ENCODE assay signal across 8 mouse cellular contexts in the genomic region with DNA sequence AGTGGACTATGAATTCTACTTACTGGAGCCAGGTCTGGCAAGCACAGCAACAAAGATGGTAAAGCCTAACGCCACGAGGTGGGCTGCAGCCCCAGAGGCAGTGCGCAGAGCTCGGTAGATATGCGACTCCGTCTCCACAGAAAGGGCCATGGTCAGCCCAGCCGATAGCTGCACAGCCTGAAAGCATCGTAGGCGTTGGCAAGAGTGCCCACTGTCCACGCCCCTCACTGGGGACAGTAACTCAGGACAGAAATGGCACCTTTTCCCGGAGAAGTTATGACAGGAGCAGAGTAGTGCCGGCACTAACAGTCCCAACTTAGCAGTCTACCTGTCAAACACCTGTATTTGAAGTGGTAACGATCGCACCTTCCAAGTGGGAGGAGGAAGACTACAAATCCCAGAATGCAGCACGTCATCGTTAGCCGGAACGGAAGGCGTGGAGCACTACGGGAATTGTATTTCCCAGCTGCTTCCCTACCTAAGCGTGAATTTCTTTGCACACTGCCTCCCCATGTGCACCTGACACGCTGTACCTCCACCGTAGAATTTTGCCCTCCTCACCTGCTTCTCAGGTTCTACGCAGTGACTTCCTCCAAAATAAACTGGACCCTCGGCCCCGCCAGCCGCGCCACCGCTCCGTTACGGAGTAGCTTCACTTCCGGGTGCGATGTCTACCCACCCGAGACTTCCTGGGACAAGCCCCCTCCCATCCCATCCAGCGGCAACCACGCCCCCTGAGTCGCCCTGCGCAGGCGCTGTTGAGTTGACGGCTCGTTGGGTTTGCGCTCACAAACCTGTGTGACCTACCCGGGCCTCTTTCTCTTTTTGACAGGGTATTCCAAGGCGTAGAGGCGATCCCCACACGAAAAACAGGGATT. TPM values are rescaled to one million over a fixed set of nuclear protein-coding genes. Genes with fewer than 3 reads are reported as not detected.
A peak's percentile ranks its signal among the peaks of the same experiment; 100 is the strongest.
DNase-seq lines count a peak whose midpoint lies in the region; ATAC-seq and TF ChIP-seq lines count a peak whose summit lies in the region.

A gene (minus strand): TSS at position 720 of the 878 bp plus-strand sequence.
A gene (plus strand): TSS at position 753 of the 878 bp plus-strand sequence.

- WGBS in forebrain, embryonic 12.5 days = 1% methylated on average over 46 of the region's 46 CpGs
- WGBS in heart, postnatal 0 days = under 1% methylated on average over 46 of the region's 46 CpGs
- under 1% methylated on average over 46 of the region's 46 CpGs for WGBS in large intestine, adult 2 months
- under 1% methylated on average over 46 of the region's 46 CpGs for WGBS in liver, postnatal 0 days (ENCODE audit: insufficient replicate concordance)
- 1% methylated on average over 46 of the region's 46 CpGs for WGBS in neural tube, embryonic 14.5 days

- H3K4me2 ChIP-seq in forebrain, embryonic 12.5 days = peak within 1 kb of the TSS; percentile 94
- H3K4me2 ChIP-seq in heart, postnatal 0 days (ENCODE audit: low read depth, low read length) = peak within 1 kb of the TSS; percentile 91
- H3K4me2 ChIP-seq in liver, postnatal 0 days (ENCODE audit: low read depth, low read length) = peak within 1 kb of the TSS; percentile 96
- peak within 1 kb of the TSS; percentile 85 for H3K4me2 ChIP-seq in neural tube, embryonic 14.5 days (ENCODE audit: low read depth, low read length)

- no peak for TF ChIP-seq EP300 in heart, postnatal 0 days (IDR thresholded peaks at IDR 0.05; ENCODE audit: low read depth)
- no peak for TF ChIP-seq EP300 in liver, postnatal 0 days (IDR thresholded peaks at IDR 0.05; ENCODE audit: low read depth)

- H3K36me3 ChIP-seq in E14TG2a.4 (ENCODE audit: insufficient read depth, low read length) = peaks cover 58% of the 10 kb centered on the region
- peaks cover 49% of the 10 kb centered on the region for H3K36me3 ChIP-seq in forebrain, embryonic 12.5 days (replicated peaks)
- H3K36me3 ChIP-seq in heart, postnatal 0 days (replicated peaks; ENCODE audit: control insufficient read depth, insufficient read depth, low read length) = peaks cover 44% of the 10 kb centered on the region
- peaks cover 30% of the 10 kb centered on the region for H3K36me3 ChIP-seq in liver, postnatal 0 days (replicated peaks; ENCODE audit: insufficient read depth, low read length)
- peaks cover 33% of the 10 kb centered on the region for H3K36me3 ChIP-seq in neural tube, embryonic 14.5 days (ENCODE audit: control insufficient read depth, insufficient read depth, low read length)

- peak within 1 kb of the TSS; percentile 74 for H3K9ac ChIP-seq in forebrain, embryonic 12.5 days
- H3K9ac ChIP-seq in heart, postnatal 0 days (replicated peaks; ENCODE audit: low read depth, low read length) = peak within 1 kb of the TSS; percentile 56
- H3K9ac ChIP-seq in liver, postnatal 0 days (replicated peaks) = peak within 1 kb of the TSS; percentile 64
- peak within 1 kb of the TSS; percentile 54 for H3K9ac ChIP-seq in neural tube, embryonic 14.5 days (replicated peaks; ENCODE audit: low read depth, low read length)

- H3K27ac ChIP-seq in forebrain, embryonic 12.5 days = peak within 1 kb of the TSS; percentile 31; the same call in 1 of the 2 replicates
- H3K27ac ChIP-seq in heart, postnatal 0 days (ENCODE audit: low read depth) = peak within 1 kb of the TSS; percentile 26
- peak within 1 kb of the TSS; percentile 68 for H3K27ac ChIP-seq in liver, postnatal 0 days (ENCODE audit: low read depth)
- H3K27ac ChIP-seq in neural tube, embryonic 14.5 days (ENCODE audit: low read depth, low read length) = 0 out of 2 replicates have a peak within 1 kb of the TSS, but pooled peaks have one; percentile 44

- peak; percentile 90 for ATAC-seq in forebrain, embryonic 12.5 days (ENCODE audit: low FRiP score)
- ATAC-seq in heart, postnatal 0 days (ENCODE audit: insufficient read depth, low read depth) = peak; percentile 89
- ATAC-seq in liver, postnatal 0 days = peak; percentile 87
- ATAC-seq in neural tube, embryonic 14.5 days (ENCODE audit: low read depth) = peak; percentile 84

- H3K4me1 ChIP-seq in E14TG2a.4 (replicated peaks; ENCODE audit: low read depth, low read length) = peaks cover 71% of the 10 kb centered on the region
- H3K4me1 ChIP-seq in forebrain, embryonic 12.5 days = peaks cover 41% of the 10 kb centered on the region
- H3K4me1 ChIP-seq in heart, postnatal 0 days (ENCODE audit: control insufficient read depth, insufficient read depth) = peaks cover 27% of the 10 kb centered on the region
- H3K4me1 ChIP-seq in liver, postnatal 0 days (ENCODE audit: insufficient read depth) = peaks cover 23% of the 10 kb centered on the region
- H3K4me1 ChIP-seq in neural tube, embryonic 14.5 days (ENCODE audit: control insufficient read depth, insufficient read depth, low read length) = peaks cover 24% of the 10 kb centered on the region

- no peaks in the 10 kb centered on the region for H3K27me3 ChIP-seq in E14TG2a.4 (ENCODE audit: insufficient read depth, low read length)
- no peaks in the 10 kb centered on the region for H3K27me3 ChIP-seq in forebrain, embryonic 12.5 days
- no peaks in the 10 kb centered on the region for H3K27me3 ChIP-seq in heart, postnatal 0 days (ENCODE audit: control insufficient read depth, insufficient read depth, low read length)
- no peaks in the 10 kb centered on the region for H3K27me3 ChIP-seq in liver, postnatal 0 days (ENCODE audit: insufficient read depth, low read length)
- H3K27me3 ChIP-seq in neural tube, embryonic 14.5 days (ENCODE audit: control insufficient read depth, insufficient read depth, low read length) = no peaks in the 10 kb centered on the region

- H3K4me3 ChIP-seq in E14TG2a.4 (replicated peaks; ENCODE audit: low read length) = peak within 1 kb of the TSS; percentile 88
- peak within 1 kb of the TSS; percentile 65 for H3K4me3 ChIP-seq in forebrain, embryonic 12.5 days (replicated peaks)
- H3K4me3 ChIP-seq in heart, postnatal 0 days (ENCODE audit: low read depth, low read length) = peak within 1 kb of the TSS; percentile 81
- peak within 1 kb of the TSS; percentile 80 for H3K4me3 ChIP-seq in liver, postnatal 0 days (ENCODE audit: low read depth, low read length)
- peak within 1 kb of the TSS; percentile 60 for H3K4me3 ChIP-seq in neural tube, embryonic 14.5 days (ENCODE audit: low read depth, low read length)

- peak; percentile 79 for DNase-seq in c-Kit-positive CD71-positive TER-119-positive erythroid progenitor cells, embryonic 14.5 days (ENCODE audit: low spot score)
- DNase-seq in heart, postnatal 0 days (ENCODE audit: low spot score) = peak; percentile 90
- peak; percentile 88 for DNase-seq in large intestine, adult 2 months (ENCODE audit: low read depth, low spot score)
- peak; percentile 93 for DNase-seq in liver, postnatal 0 days
- DNase-seq in testis, postnatal 10 days (ENCODE audit: low spot score) = peak; percentile 96

- no peaks in the 10 kb centered on the region for H3K9me3 ChIP-seq in E14TG2a.4 (ENCODE audit: low read length)
- no peaks in the 10 kb centered on the region for H3K9me3 ChIP-seq in forebrain, embryonic 12.5 days
- no peaks in the 10 kb centered on the region for H3K9me3 ChIP-seq in heart, postnatal 0 days (replicated peaks; ENCODE audit: control insufficient read depth, low read length)
- no peaks in the 10 kb centered on the region for H3K9me3 ChIP-seq in liver, postnatal 0 days (ENCODE audit: low read length)
- H3K9me3 ChIP-seq in neural tube, embryonic 14.5 days (ENCODE audit: control insufficient read depth, low read length) = no peaks in the 10 kb centered on the region

- TF ChIP-seq CTCF in E14TG2a.4 (conservative IDR thresholded peaks at IDR 0.05; ENCODE audit: low read length) = no peak
- TF ChIP-seq CTCF in heart, postnatal 0 days (IDR thresholded peaks at IDR 0.05; ENCODE audit: low read depth) = no peak
- no peak for TF ChIP-seq CTCF in liver, postnatal 0 days (IDR thresholded peaks at IDR 0.05; ENCODE audit: low read depth)

RNA-seq across cellular contexts. Expression of the first gene that starts in this region (rescaled TPM):
- polyA plus RNA-seq in forebrain, embryonic 12.5 days (2016; fragmentation: Nextera tagmentation; extraction: Ambion mirVana) = 17.7 and 18.9 TPM in 2 replicates
- total RNA-seq in heart, postnatal 0 days (2014; rRNA removed; ENCODE audit: low replicate concordance) = 13.4 and 22.1 TPM in 2 replicates
- 14.3 and 16.9 TPM in 2 replicates for polyA plus RNA-seq in heart, postnatal 0 days (2015; fragmentation: Nextera tagmentation; extraction: Ambion mirVana)
- polyA plus RNA-seq in large intestine, adult 2 months (2012; rRNA removed) = 42.8 and 43.7 TPM in 2 replicates
- 18.5 and 19.6 TPM in 2 replicates for polyA plus RNA-seq in liver, postnatal 0 days (2015; fragmentation: Nextera tagmentation; extraction: Ambion mirVana)
- 42.2 and 46.7 TPM in 2 replicates for polyA plus RNA-seq in neural tube, embryonic 14.5 days (2014; fragmentation: Nextera tagmentation; extraction: Ambion mirVana)

RNA-seq across cellular contexts. Expression of the second gene that starts in this region (rescaled TPM):
- polyA plus RNA-seq in forebrain, embryonic 12.5 days (2016; fragmentation: Nextera tagmentation; extraction: Ambion mirVana) = 43.1 and 46.3 TPM in 2 replicates
- 42.3 and 56.4 TPM in 2 replicates for total RNA-seq in heart, postnatal 0 days (2014; rRNA removed; ENCODE audit: low replicate concordance)
- 22.5 and 23.2 TPM in 2 replicates for polyA plus RNA-seq in heart, postnatal 0 days (2015; fragmentation: Nextera tagmentation; extraction: Ambion mirVana)
- polyA plus RNA-seq in large intestine, adult 2 months (2012; rRNA removed) = 27.7 and 31.6 TPM in 2 replicates
- polyA plus RNA-seq in liver, postnatal 0 days (2015; fragmentation: Nextera tagmentation; extraction: Ambion mirVana) = 8.5 TPM in 2 replicates
- polyA plus RNA-seq in neural tube, embryonic 14.5 days (2014; fragmentation: Nextera tagmentation; extraction: Ambion mirVana) = 71.5 and 74.9 TPM in 2 replicates

Comparison
In these comparisons a context has a peak if more than half of its experiments do, and no peak if none do; other contexts are left out.
1. Peak in every context shown above with its lines: DNase-seq, ATAC-seq, H3K4me3 ChIP-seq and H3K27ac ChIP-seq.